Mouse (Mus musculus) CH12F3 (cell line): ENCODE results near the gene Stag2.

Experiments used
- in situ Hi-C: fragments of 300-500 bp; cut with MboI; formaldehyde crosslinking; loops from 2 replicates; pipeline ENCODE4 v1.14.3; 2020; ENCODE audit warnings: low sequenced_read_pairs

The Stag2 gene

GRCm38 (mm10) chrX:42148788-42149556 lies at the start of gene Stag2:
Gene Stag2, plus strand, starts transcription at chrX:42149317.
- in situ Hi-C loops: no loop called here

DNA sequence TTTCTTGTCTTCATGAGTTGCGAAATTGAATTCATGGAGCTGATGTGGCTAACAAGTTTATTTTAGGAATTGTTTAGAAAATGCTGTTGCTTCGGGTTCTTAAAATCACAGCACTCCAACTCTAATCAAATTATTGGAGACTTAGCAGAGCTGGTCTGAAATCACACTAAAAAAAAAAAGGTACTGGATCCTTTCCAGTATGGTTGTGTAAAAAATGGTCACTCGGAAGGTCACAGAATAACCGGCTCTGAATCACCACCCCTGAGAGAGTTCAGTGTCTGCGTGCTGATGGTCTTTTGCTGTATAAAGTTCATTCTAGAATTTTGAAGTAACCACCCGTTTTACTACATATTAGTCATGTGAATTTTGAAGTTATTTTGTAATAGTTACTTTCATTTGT lies 42.0 kb upstream of the Stag2 start:
- in situ Hi-C loops: no loop called here

DNA sequence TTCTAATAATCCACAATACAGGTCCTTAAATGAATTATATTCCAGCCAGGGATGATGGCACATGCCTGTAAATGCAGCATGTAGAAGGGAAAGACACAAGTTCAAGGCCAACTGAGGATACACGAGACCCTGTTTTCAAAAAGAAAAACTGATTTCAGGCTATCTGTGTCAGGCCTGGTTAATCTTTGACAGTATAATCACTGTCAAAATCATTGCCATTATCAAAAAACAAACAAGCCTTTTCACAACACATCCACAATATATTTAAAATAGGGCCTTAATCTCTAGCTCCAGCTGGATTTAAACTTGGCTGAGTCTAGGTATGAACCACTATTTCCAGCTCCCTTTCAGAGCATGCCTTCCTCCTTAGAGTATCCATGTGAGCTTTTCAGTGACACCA lies 38.5 kb upstream of the Stag2 start:
- in situ Hi-C loops: no loop called here

DNA sequence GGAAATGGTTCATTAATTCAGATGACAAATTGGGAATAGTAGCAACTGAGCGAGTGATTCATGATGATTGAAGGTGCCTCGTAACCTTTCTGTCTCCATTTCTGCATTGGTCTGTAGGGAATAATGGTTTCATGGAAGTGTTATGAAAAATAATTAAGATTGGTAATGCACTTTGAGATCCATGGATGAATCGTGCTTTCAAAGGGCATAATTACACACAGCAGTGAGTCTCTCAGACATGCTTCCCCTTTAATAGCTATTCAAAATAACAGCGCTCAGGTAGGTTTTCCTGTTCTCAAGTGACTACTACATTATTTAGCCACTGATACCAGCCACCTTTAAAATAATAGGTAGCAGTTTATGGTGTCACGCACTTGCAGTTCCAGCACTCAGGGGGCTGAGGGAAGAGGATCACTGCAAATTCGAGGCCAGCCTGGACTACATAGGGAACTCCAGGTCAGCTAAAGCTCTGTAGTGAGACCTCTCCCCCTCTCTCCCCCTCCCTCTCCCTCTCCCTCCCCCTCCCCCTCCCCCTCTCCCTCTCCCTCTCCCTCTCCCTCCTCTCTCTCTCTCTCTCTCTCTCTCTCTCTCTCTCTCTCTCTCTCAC lies 29.6 kb upstream of the Stag2 start:
- in situ Hi-C loops: no loop called here

GRCm38 (mm10) chrX:42124963-42125697 lies 24.0 kb upstream of the Stag2 start:
- in situ Hi-C loops: no loop called here

- in situ Hi-C loops: no loop called here
Observed at GRCm38 (mm10) chrX:42139882-42140281, 9.2 kb upstream of the Stag2 start.

GRCm38 (mm10) chrX:42142620-42143019 lies 6.5 kb upstream of the Stag2 start:
- in situ Hi-C loops: no loop called here

- in situ Hi-C loops: no loop called here
Observed at GRCm38 (mm10) chrX:42143991-42144390, 5.1 kb upstream of the Stag2 start.

DNA sequence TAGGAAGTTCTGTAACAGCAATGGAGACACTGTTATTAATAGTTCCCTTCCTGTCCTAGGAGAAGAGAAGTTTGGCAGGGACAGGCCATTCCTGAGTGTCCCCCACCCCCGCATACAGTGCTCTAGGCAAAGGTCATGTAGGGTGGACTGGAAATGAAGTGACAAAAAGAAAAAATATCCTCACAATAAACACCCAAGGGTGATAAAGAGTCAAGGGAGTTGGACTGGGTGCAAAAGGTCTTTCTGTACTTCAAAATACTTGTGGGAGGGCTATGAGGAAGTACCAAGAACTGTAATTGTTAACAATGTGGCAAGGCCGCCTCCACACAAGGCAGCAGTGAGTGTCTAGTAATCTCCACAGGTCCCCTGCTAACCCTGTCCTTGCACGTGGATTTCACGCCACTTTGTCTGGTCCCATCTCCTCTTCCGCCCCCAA lies 1.1 kb upstream of the Stag2 start:
- in situ Hi-C loops: no loop called here

DNA sequence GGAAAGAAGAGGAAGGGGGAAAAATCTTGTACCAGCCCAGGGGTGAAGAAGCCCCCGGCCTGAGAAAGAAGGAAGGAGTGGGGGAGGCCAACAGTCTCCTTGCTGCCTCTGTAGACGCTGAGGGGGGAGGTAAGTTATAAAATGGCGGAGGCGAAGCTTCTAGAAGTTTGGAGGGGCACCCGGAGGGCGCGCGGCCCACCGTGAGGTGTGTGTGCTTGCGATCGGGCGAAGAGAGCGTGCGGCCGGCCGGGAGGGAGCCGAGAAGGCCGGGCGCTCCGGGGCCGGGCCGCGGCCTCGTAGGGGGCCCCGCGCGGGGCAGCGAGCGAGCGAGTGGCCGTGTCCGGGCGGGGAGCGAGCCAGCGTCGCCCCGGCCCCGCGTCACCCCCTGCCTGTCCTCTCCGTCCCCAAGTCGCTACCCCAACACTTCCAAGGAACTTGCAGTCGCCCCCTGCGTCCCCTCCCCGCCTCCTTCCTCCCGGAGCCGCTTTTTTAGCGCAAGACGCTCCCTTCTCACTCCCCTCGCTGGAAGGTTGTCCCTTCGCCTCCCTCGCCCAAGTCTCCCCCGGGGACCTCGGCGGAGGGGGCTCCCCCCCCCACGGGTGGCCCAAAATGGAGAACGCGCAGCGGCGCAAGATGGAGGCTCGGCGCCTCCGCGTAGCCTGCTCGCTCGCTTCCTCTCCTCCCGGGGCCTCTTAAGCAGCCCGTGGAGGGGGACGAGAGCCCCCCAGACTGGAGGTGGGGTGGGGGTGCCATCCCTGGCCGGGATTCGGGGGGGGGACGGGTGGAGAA lies 634 bp downstream of the Stag2 start:
- in situ Hi-C loops: no loop called here

DNA sequence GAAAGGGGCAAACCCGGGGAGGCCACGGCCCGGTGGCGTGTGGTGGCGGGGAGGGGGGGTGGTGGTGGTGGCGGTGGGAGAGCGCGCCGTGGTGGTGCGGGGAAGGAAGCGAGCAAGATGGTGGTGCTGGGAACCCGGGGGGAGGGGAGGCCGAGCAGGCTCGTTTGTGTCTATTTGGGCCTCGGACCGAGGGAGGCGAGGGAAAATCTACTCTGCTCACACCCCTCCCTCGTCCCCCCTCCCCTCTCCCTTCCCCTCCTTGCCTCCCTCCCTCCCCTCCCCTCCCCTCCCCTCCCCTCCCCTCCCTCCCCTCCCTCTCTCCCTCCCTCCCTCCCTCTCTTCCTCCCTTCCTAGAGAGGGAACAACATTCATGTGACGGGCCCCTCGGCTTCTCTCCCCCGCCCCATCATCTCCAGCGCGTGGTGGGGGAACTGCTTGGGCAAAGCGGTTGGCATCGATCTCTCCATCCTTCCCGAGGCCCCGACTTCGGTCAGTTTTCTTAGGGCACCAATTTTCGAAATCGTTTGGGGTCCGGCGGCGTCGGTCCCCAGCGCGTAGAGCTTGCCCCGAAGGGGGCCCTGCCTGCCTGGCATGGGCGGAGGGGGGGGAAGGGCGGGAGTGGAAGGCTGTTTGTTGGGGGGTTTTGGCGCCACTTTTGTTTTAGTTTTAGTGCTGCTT lies 1.4 kb downstream of the Stag2 start:
- in situ Hi-C loops: no loop called here

GRCm38 (mm10) chrX:42151024-42151754 lies 2.1 kb downstream of the Stag2 start:
- in situ Hi-C loops: no loop called here

GRCm38 (mm10) chrX:42151903-42152369 lies 2.8 kb downstream of the Stag2 start:
- in situ Hi-C loops: no loop called here

- in situ Hi-C loops: no loop called here
Observed at GRCm38 (mm10) chrX:42153056-42153455, 3.9 kb downstream of the Stag2 start.

DNA sequence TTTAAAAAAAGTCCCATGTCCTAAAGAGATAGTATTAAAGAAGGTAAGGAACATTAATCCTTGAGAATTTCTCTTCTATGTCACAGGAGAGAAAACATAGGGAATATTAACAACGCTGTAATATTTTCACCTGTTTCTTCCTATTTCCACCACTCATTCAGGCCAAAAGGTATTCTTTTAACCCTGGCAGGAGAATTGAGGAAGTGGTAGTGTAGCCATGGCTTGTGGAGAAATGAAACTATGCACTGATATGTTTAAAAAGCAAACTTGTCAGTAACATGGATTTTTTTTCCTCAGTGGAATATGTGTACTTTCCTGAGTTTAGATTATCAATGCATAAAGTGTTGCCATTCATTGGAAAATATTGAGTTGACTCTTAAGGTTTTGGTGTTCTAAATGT lies 16.3 kb downstream of the Stag2 start:
- in situ Hi-C loops: no loop called here

GRCm38 (mm10) chrX:42170811-42171210 lies 21.7 kb downstream of the Stag2 start:
- in situ Hi-C loops: no loop called here

DNA sequence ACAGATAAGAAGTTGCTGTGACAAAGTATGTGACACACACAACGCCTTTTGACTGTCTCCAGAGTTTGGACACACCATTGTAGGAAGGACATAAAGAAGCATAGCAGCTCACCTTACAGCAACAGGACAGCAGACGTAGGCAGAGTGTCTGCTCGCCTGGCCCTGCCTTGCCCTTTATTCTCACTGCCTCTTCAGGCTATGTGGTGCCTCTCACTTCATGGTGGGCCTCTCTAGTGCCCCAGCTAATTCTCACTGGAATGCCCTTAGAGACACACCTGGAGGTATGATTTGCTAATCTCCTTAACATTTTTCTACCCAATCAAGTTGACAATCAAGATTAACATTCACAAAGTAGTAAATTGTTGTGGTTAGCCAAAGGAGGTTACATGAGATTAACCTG lies 38.5 kb downstream of the Stag2 start:
- in situ Hi-C loops: no loop called here

GRCm38 (mm10) chrX:42188825-42189426 lies 39.8 kb downstream of the Stag2 start:
- in situ Hi-C loops: no loop called here

GRCm38 (mm10) chrX:42194608-42195007 lies 45.5 kb downstream of the Stag2 start:
- in situ Hi-C loops: no loop called here
